Mouse (Mus musculus): ENCODE data around the gene Nhlrc4. TPM values are rescaled to one million over a fixed set of nuclear protein-coding genes. Genes with fewer than 3 reads are reported as not detected.

Gene Nhlrc4
- polyA plus RNA-seq, 1 experiment from 2014 or later: 0.72 TPM

DNA sequence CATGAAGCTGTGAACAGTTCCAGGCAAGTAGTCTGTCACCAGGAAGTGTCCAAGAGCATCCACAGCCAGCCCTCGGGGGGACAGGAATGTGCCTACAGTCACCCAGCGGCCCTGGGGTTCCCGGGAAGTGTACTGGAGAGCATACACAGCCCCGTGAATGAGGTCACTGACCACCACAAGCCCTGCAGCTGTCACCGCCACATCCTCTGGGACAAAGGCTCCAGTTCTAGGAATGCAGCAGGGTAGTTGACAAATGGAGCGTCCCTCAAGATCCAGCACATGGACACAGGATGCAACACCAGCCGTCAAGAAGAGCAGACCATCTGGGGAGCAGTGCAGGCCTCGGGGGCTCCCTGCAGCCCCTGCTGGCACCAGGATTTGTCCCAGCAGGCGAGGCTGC lies 992 bp downstream of the Nhlrc4 start:
- no peak for ATAC-seq (ENCODE audit: low FRiP score)
- no peaks in the 10 kb centered on the region for H3K36me3 ChIP-seq (replicated peaks)
- H3K9ac ChIP-seq: no peak overlapping the region
- H3K27ac ChIP-seq: no peak overlapping the region; the same call in 1 of the 2 replicates
- peaks cover 18% of the 10 kb centered on the region; the same call in 1 of the 2 replicates for H3K27me3 ChIP-seq
- no peaks in the 10 kb centered on the region for H3K9me3 ChIP-seq
- H3K4me1 ChIP-seq: peaks cover 14% of the 10 kb centered on the region
- WGBS: 80% methylated on average over 9 of the region's 9 CpGs
- no peak overlapping the region for H3K4me2 ChIP-seq
- H3K4me3 ChIP-seq (replicated peaks): no peak overlapping the region

DNA sequence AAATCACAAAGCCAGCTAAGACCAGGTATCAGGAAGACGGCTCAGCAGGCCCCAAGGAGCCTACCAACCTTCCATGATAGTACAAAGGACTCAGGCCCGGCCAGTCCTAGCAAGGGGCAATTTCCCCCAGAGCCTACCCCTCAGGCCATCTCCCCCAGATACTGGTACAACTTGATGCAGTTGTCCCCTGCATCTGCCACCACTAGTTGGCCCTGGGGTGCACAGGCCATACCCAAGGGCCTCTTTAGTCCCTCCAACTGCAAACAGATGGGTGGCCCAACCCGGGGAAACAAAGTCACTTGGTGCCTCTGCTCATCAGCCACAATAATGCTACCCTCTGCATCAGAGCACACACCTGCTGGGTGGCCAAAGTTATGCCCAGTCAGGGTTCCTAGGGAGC lies 1.5 kb downstream of the Nhlrc4 start:
- H3K4me3 ChIP-seq (replicated peaks): no peak overlapping the region
- H3K9ac ChIP-seq: no peak overlapping the region
- H3K27ac ChIP-seq: no peak overlapping the region
- H3K36me3 ChIP-seq (replicated peaks): no peaks in the 10 kb centered on the region
- no peak overlapping the region for H3K4me2 ChIP-seq
- H3K4me1 ChIP-seq: peaks cover 14% of the 10 kb centered on the region
- no peaks in the 10 kb centered on the region for H3K9me3 ChIP-seq
- 74% methylated on average over 3 of the region's 3 CpGs for WGBS
- peaks cover 18% of the 10 kb centered on the region; the same call in 1 of the 2 replicates for H3K27me3 ChIP-seq
- no peak for ATAC-seq (ENCODE audit: low FRiP score)

DNA sequence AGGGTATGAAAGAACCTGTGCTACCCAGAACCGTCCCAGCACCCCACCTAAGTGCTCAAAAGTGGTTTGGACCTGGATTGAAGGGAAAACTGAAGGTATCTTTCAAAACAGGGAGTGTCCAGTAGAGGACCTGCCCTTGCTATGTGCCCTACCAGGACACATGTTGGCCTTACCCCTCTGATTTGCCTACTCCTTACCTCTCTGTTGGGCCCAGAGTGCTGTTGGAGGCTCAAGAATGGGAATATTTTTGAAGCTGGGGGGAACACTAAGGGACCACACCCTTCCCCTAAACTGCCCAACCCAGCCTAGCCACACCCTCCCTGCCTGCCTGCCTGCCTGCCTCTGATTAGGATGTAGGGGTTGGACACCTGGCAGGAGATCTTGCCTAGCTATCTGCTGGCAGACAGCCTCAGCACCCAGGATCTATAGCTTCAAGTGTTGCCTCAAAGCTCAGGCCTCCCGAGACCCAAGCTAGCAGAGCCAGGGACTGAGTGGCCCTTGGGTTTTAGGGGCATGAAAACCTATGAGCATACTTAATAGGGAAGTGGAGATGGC lies 2.1 kb downstream of the Nhlrc4 start:
- no peak for ATAC-seq (ENCODE audit: low FRiP score)
- 85% methylated on average over 2 of the region's 2 CpGs for WGBS
- H3K27ac ChIP-seq: no peak overlapping the region

DNA sequence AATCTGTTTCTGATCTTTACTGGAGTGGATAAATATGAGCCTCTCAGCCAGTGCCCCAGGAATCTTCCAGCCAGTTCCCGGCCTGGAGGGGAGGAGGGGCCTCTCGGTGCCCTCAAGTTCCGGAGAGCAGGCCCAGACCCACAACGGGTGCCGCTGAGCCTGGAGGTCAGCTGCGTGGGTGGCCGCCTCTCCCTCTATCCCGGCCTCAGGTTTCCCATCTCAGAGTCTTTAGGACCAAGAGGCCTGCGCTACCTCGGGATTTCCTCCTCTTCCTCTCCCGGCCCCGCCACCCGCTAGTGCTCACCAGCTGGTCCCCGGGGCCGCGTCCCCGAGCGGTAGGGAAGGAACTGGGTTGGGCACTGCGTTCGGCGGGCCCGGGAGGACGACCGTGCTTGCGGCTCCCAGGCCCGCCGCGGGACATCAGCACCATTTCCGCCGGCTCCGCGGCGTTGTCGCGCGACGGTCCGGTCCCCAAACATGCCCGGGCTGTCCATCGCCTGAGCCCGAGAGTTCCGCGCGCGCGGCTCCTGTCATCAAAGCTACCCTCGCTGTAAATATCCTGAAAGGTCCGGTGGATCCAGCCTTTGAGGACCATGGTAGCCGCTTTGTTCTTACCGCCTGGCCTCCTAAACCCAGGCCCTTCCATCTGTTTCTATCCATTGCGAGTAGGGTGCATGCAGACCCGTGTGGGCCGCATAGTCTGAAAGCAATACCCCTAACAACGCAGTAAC lies 3.1 kb downstream of the Nhlrc4 start:
- H3K9ac ChIP-seq: peak overlapping the region; percentile 94
- peaks cover 13% of the 10 kb centered on the region; the same call in 1 of the 2 replicates for H3K27me3 ChIP-seq
- peak; percentile 71 for ATAC-seq (ENCODE audit: low FRiP score)
- no peaks in the 10 kb centered on the region for H3K9me3 ChIP-seq
- 2% methylated on average over 52 of the region's 54 CpGs for WGBS
- peaks cover 14% of the 10 kb centered on the region for H3K4me1 ChIP-seq
- peak overlapping the region; percentile 84 for H3K4me3 ChIP-seq (replicated peaks)
- peak overlapping the region; percentile 72 for H3K4me2 ChIP-seq
- peak overlapping the region; percentile 86 for H3K27ac ChIP-seq
- peaks cover 11% of the 10 kb centered on the region for H3K36me3 ChIP-seq (replicated peaks)

More for the DNA sequence above, 2.1 kb downstream of the Nhlrc4 start:
- Histone ChIP-seq H3K27me3 (peaks cover 16% of the 10 kb centered on the region; the same call in 1 of the 2 replicates), H3K9me3 (no peaks in the 10 kb centered on the region), H3K4me2 (no peak overlapping the region), H3K9ac (no peak overlapping the region), H3K36me3 (replicated peaks) (peaks cover under 1% of the 10 kb centered on the region; the same call in 1 of the 2 replicates), H3K4me1 (peaks cover 14% of the 10 kb centered on the region), H3K4me3 (replicated peaks) (no peak overlapping the region)

DNA sequence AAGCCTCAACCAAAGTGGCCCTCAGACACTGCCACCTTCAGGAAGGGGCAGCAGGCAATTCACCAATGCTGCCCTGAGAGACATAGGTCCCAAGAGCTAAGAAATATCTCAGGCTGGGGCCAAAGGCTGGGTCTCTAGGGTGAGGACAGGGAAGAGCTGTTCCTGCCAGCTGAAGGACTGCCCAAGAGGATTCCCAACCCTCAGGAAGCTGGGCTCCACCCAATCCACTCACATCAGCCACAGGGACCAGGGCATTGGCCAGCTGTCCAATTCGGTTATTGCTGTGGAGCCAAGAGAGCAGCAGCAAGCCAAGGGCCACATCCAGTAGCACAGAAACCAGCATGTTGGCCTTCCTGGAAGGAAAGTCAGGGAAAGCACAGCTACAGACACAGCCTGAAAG lies 10.2 kb downstream of the Nhlrc4 start:
- no peak overlapping the region for H3K9ac ChIP-seq

DNA sequence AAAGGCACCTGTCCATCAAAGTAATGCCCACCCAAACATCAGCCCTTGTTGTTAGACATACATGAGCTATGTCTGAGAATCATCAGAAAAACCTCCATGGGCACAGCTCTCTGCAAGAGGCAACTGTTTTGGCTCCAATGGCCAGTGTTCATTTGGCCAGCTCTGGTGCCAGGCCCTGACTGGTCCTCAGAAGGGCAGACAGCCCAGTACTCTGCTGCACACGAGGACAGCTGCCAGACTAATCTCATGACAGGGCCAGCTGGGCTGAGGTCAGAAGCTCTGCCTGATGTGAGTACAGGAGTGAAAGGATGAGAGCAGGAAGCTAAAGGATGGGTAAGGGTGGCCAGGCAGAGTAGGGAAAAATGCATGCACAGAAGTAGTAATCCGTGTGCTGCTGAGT lies 19.4 kb downstream of the Nhlrc4 start:
- H3K4me1 ChIP-seq: peaks cover 6% of the 10 kb centered on the region
- WGBS: 58% methylated on average over 2 of the region's 2 CpGs
- no peak for ATAC-seq (ENCODE audit: low FRiP score)
- no peaks in the 10 kb centered on the region for H3K9me3 ChIP-seq
- no peak overlapping the region for H3K27ac ChIP-seq
- no peak overlapping the region for H3K9ac ChIP-seq
- no peak overlapping the region for H3K4me2 ChIP-seq
- H3K27me3 ChIP-seq: no peaks in the 10 kb centered on the region
- H3K4me3 ChIP-seq (replicated peaks): no peak overlapping the region
- H3K36me3 ChIP-seq (replicated peaks): peaks cover 41% of the 10 kb centered on the region

More for the DNA sequence above, 10.2 kb downstream of the Nhlrc4 start:
- H3K4me1 ChIP-seq: no peaks in the 10 kb centered on the region
- peaks cover 74% of the 10 kb centered on the region for H3K36me3 ChIP-seq (replicated peaks)
- no peaks in the 10 kb centered on the region for H3K27me3 ChIP-seq
- H3K4me2 ChIP-seq: no peak overlapping the region
- no peaks in the 10 kb centered on the region for H3K9me3 ChIP-seq
- WGBS: 90% methylated on average over 1 of the region's 1 CpGs
- no peak overlapping the region for H3K27ac ChIP-seq
- H3K4me3 ChIP-seq (replicated peaks): no peak overlapping the region
- ATAC-seq (ENCODE audit: low FRiP score): no peak

DNA sequence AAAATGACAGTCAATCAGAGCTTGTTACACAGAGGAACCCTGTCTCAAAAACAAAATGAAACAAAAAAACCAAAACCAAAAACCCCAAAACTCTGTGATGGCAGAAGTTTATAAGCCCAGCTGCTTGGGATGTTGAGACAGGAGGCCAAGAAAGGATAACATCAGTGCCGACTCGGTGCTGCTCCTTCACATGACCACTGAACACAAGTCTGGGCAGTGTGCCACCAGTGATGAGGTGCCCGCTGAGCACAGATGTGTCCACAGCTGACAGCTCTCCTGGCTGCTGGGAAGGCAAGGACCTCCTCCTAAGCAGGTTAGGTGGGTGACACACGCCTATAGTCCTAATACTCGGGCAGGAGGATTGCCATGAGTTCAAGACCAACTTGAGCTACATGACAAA lies 22.6 kb downstream of the Nhlrc4 start:
- no peak overlapping the region for H3K4me2 ChIP-seq
- peaks cover 19% of the 10 kb centered on the region for H3K36me3 ChIP-seq (replicated peaks)
- ATAC-seq (ENCODE audit: low FRiP score): no peak
- H3K4me1 ChIP-seq: peaks cover 22% of the 10 kb centered on the region
- H3K4me3 ChIP-seq (replicated peaks): no peak overlapping the region
- no peaks in the 10 kb centered on the region for H3K27me3 ChIP-seq
- no peak overlapping the region for H3K9ac ChIP-seq
- 79% methylated on average over 5 of the region's 5 CpGs for WGBS
- no peak overlapping the region for H3K27ac ChIP-seq
- H3K9me3 ChIP-seq: no peaks in the 10 kb centered on the region

DNA sequence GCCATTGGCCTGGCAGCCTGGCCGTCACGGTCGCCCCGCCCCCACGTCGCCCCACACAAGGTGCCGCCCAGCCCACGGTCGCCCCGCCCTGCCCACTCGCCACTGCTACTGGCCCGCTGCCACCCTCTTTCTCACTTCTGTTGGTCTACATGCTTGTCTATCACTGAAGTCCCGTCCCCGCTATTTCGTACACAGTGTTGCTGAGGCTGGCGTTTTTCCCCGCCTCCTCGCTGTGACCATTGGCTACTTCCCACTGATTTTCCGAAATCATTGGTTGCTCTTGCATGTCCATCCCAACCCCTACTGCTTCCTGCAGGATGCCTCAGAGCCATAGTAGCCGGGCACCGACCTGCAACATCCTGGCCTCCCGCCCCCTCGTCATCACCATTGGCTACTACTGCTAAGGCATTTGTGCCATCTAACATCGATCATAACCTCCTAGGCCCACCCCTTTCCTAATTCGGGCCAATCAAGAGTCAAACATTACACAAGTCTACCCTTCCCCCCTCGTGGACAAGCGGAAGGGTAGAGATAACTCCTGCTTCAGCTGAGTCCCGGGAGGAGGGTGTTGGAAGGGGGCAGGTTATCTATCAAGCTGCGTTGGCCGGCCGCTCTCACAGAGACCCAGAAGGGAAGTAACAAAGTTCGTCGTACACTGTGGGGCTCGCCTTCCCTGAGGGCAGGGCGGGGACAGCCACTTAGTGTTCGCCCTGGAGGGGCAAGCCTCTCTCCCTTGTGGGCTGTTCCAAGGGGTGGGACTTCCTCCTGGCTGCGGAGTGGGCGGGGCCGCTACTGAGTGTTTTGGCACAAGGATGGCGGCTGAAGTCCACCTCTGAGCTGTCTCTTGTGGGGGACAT lies 24.7 kb downstream of the Nhlrc4 start:
- ATAC-seq (ENCODE audit: low FRiP score): peak; percentile 97
- peaks cover 7% of the 10 kb centered on the region; the same call in 1 of the 2 replicates for H3K36me3 ChIP-seq (replicated peaks)

DNA sequence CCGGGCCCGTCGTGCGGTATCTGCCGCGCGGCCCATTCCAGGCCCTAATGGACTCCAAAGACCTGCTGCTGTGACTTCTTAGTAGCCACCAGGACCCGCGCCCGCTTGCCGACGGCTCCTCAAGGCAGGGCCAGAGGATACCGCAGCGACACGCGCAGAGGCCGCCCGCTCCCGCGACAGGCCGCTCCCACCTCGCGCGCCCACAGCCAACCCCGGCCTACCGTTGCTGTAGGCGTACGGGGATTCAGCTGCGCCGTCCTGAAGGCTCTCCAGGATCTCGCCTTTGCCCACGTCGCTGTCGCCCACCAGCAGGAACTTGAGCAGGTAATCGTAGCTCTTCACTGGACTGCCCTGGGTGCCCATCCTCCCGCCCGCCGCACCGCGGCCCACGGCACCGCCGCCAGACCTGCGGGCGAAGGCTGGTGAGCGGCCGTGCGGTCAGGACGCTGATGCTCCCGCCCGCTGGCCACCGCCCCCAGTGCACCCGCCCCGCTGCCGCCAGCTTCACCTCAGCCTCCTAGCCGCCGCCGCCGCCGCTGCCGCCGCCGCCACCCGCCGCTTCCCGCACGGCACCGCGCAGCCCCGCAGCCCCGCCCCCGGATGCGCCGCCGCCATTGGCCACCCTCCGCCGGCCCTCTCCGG lies 25.5 kb downstream of the Nhlrc4 start, which contains the start of gene Rab40c:
Gene Rab40c, minus strand, starts transcription at position 584 of the 642 bp plus-strand sequence.
- WGBS: 0% methylated on average over 57 of the region's 78 CpGs
- Histone ChIP-seq H3K4me2 (peak within 1 kb of the TSS; percentile 74), H3K9ac (peak within 1 kb of the TSS; percentile 88), H3K4me3 (replicated peaks) (peak within 1 kb of the TSS; percentile 98), H3K27ac (peak within 1 kb of the TSS; percentile 94), H3K4me1 (peaks cover 22% of the 10 kb centered on the region), H3K36me3 (replicated peaks) (peaks cover 7% of the 10 kb centered on the region; the same call in 1 of the 2 replicates), H3K27me3 (no peaks in the 10 kb centered on the region), H3K9me3 (no peaks in the 10 kb centered on the region)
- ATAC-seq (ENCODE audit: low FRiP score): peak; percentile 15

More for the DNA sequence above, 24.7 kb downstream of the Nhlrc4 start:
- peak overlapping the region; percentile 98 for H3K4me3 ChIP-seq (replicated peaks)
- peak overlapping the region; percentile 66 for H3K9ac ChIP-seq
- under 1% methylated on average over 40 of the region's 40 CpGs for WGBS
- H3K4me1 ChIP-seq: peaks cover 22% of the 10 kb centered on the region
- no peaks in the 10 kb centered on the region for H3K27me3 ChIP-seq
- peak overlapping the region; percentile 94 for H3K27ac ChIP-seq
- no peaks in the 10 kb centered on the region for H3K9me3 ChIP-seq
- peak overlapping the region; percentile 74 for H3K4me2 ChIP-seq

DNA sequence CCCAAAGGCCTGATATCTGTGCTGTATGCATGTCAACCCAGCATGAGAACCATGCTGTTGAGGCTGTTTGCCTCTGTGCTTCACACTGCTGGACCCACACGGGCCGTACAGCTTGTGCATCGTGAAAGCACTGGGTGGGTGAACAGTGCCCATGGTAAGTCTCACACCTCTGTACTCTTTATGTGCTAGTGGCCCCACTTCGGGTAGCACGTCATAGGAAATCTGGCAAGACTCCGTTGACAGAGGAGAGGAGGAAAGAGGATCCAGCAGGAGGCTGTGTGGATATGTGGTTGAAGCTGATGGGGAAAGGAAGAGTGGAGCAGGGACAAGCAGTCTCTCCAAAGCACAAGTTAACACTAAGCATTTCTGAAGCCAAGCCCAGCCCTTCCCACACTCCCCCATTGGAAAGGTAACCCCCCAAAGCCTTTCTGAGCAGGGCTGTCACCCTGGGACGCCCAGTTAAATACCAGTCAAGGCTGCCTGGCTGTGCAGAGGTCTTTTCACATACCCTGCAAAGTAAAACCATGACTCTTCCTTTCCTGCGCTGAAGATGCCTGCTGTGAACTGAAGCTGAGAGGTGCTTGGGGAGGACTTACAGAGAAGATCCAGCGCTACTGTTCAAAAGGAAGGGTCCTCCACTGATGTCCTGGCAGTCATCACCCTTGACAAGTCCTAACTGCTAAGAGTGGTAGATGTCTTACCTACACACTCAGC lies 26.6 kb downstream of the Nhlrc4 start:
- H3K36me3 ChIP-seq (replicated peaks): peaks cover 7% of the 10 kb centered on the region; the same call in 1 of the 2 replicates
- H3K4me1 ChIP-seq: peaks cover 22% of the 10 kb centered on the region
- ATAC-seq (ENCODE audit: low FRiP score): no peak
- peak overlapping the region; percentile 88 for H3K9ac ChIP-seq
- no peak overlapping the region for H3K27ac ChIP-seq
- H3K4me3 ChIP-seq (replicated peaks): peak overlapping the region; percentile 98
- peak overlapping the region; percentile 74 for H3K4me2 ChIP-seq
- no peaks in the 10 kb centered on the region for H3K27me3 ChIP-seq
- WGBS: 94% methylated on average over 9 of the region's 9 CpGs
- no peaks in the 10 kb centered on the region for H3K9me3 ChIP-seq

DNA sequence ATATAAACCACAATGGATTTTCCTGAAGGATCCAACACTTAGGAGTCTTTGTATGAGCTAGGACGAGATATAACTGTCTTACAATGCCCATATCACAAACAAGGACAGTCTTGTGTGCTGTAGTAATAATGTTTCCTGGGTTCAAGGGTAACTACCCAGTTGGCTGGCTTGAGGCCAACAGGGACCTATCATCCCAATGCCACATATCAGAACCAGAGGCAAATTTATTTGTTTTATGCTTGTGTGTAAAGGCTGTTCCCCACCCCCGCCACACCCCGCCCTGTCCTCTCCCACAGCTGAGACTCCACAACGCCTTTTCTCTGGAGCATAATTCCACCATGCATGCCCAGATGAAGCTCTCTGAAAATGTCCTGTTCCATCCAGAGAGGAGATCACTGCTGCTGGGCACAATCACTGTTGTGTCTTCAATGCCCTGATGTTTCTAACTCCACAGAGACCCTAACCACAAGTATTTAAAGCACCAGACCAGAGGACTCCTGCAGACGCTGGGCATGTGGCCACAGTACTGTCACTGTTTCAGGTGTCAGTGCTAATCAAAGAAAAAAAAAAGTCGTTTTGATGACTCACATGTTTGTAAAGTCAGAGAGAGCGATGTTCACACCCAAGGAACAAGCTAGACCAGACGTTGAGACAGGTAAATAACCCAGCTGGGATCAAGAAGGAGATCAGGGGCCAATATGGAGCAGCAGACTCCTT lies 27.7 kb downstream of the Nhlrc4 start:
- Histone ChIP-seq H3K4me1 (peaks cover 22% of the 10 kb centered on the region), H3K36me3 (replicated peaks) (peaks cover 7% of the 10 kb centered on the region; the same call in 1 of the 2 replicates), H3K4me2 (no peak overlapping the region), H3K27ac (no peak overlapping the region), H3K9ac (no peak overlapping the region), H3K27me3 (no peaks in the 10 kb centered on the region), H3K4me3 (replicated peaks) (no peak overlapping the region), H3K9me3 (no peaks in the 10 kb centered on the region)
- 87% methylated on average over 8 of the region's 8 CpGs for WGBS
- no peak for ATAC-seq (ENCODE audit: low FRiP score)

All from forebrain, embryonic 12.5 days (tissue).